Mouse (Mus musculus): Measurements from ENCODE around the gene Cd151. TPM values are rescaled to one million over a fixed set of nuclear protein-coding genes. Genes with fewer than 3 reads are reported as not detected.

The Cd151 gene
- polyA plus RNA-seq, 1 experiment = not detected

- Histone ChIP-seq H3K27ac (ENCODE audit: insufficient read depth, low read depth, low read length) (no peak overlapping the region), H3K4me1 (ENCODE audit: control insufficient read depth, insufficient read depth, low read length) (no peaks in the 10 kb centered on the region), H3K4me3 (ENCODE audit: insufficient read depth, low read depth, low read length) (no peak overlapping the region)
- TF ChIP-seq CTCF (IDR thresholded peaks at IDR 0.05; ENCODE audit: insufficient read depth, low read depth, low read length) = no peak
- TF ChIP-seq POLR2A (IDR thresholded peaks at IDR 0.05; ENCODE audit: insufficient read depth, low read depth, low read length) = no peak
- 91% methylated on average over 2 of the region's 2 CpGs for WGBS
Observed at GRCm38 (mm10) chr7:141491151-141491550, 24.0 kb downstream of the Cd151 start.

GRCm38 (mm10) chr7:141492738-141493137, 25.5 kb downstream of the Cd151 start:
- no peak for TF ChIP-seq CTCF (IDR thresholded peaks at IDR 0.05; ENCODE audit: insufficient read depth, low read depth, low read length)
- TF ChIP-seq POLR2A (IDR thresholded peaks at IDR 0.05; ENCODE audit: insufficient read depth, low read depth, low read length) = no peak
- H3K27ac ChIP-seq (ENCODE audit: insufficient read depth, low read depth, low read length) = no peak overlapping the region
- no peak overlapping the region for H3K4me3 ChIP-seq (ENCODE audit: insufficient read depth, low read depth, low read length)
- peaks cover under 1% of the 10 kb centered on the region; the same call in 1 of the 2 replicates for H3K4me1 ChIP-seq (ENCODE audit: control insufficient read depth, insufficient read depth, low read length)
- WGBS = 91% methylated on average over 5 of the region's 5 CpGs

- Histone ChIP-seq H3K4me1 (ENCODE audit: control insufficient read depth, insufficient read depth, low read length) (peaks cover 2% of the 10 kb centered on the region; the same call in 1 of the 2 replicates), H3K4me3 (ENCODE audit: insufficient read depth, low read depth, low read length) (no peak overlapping the region), H3K27ac (ENCODE audit: insufficient read depth, low read depth, low read length) (no peak overlapping the region)
- TF ChIP-seq POLR2A (IDR thresholded peaks at IDR 0.05; ENCODE audit: insufficient read depth, low read depth, low read length) (no peak), CTCF (IDR thresholded peaks at IDR 0.05; ENCODE audit: insufficient read depth, low read depth, low read length) (no peak)
- WGBS = 62% methylated on average over 1 of the region's 1 CpGs
Observed at GRCm38 (mm10) chr7:141493729-141494128, 26.5 kb downstream of the Cd151 start.

- WGBS = 86% methylated on average over 2 of the region's 2 CpGs
- H3K4me1 ChIP-seq (ENCODE audit: control insufficient read depth, insufficient read depth, low read length) = peaks cover 2% of the 10 kb centered on the region; the same call in 1 of the 2 replicates
- TF ChIP-seq CTCF (IDR thresholded peaks at IDR 0.05; ENCODE audit: insufficient read depth, low read depth, low read length) (no peak), POLR2A (IDR thresholded peaks at IDR 0.05; ENCODE audit: insufficient read depth, low read depth, low read length) (no peak)
- no peak overlapping the region for H3K27ac ChIP-seq (ENCODE audit: insufficient read depth, low read depth, low read length)
- no peak overlapping the region for H3K4me3 ChIP-seq (ENCODE audit: insufficient read depth, low read depth, low read length)
Observed at GRCm38 (mm10) chr7:141495379-141495778, 28.2 kb downstream of the Cd151 start.

GRCm38 (mm10) chr7:141495940-141496339, 28.7 kb downstream of the Cd151 start:
- H3K4me1 ChIP-seq (ENCODE audit: control insufficient read depth, insufficient read depth, low read length) = peaks cover 2% of the 10 kb centered on the region; the same call in 1 of the 2 replicates
- 85% methylated on average over 4 of the region's 4 CpGs for WGBS
- H3K27ac ChIP-seq (ENCODE audit: insufficient read depth, low read depth, low read length) = no peak overlapping the region
- H3K4me3 ChIP-seq (ENCODE audit: insufficient read depth, low read depth, low read length) = no peak overlapping the region
- no peak for TF ChIP-seq POLR2A (IDR thresholded peaks at IDR 0.05; ENCODE audit: insufficient read depth, low read depth, low read length)
- no peak for TF ChIP-seq CTCF (IDR thresholded peaks at IDR 0.05; ENCODE audit: insufficient read depth, low read depth, low read length)

- 74% methylated on average over 3 of the region's 3 CpGs for WGBS
- TF ChIP-seq CTCF (IDR thresholded peaks at IDR 0.05; ENCODE audit: insufficient read depth, low read depth, low read length) = no peak
- TF ChIP-seq POLR2A (IDR thresholded peaks at IDR 0.05; ENCODE audit: insufficient read depth, low read depth, low read length) = no peak
- Histone ChIP-seq H3K4me1 (ENCODE audit: control insufficient read depth, insufficient read depth, low read length) (peaks cover 2% of the 10 kb centered on the region; the same call in 1 of the 2 replicates), H3K4me3 (ENCODE audit: insufficient read depth, low read depth, low read length) (no peak overlapping the region), H3K27ac (ENCODE audit: insufficient read depth, low read depth, low read length) (no peak overlapping the region)
Observed at GRCm38 (mm10) chr7:141497600-141497999, 30.4 kb downstream of the Cd151 start.

GRCm38 (mm10) chr7:141501820-141502555, 34.8 kb downstream of the Cd151 start:
- TF ChIP-seq CTCF (IDR thresholded peaks at IDR 0.05; ENCODE audit: insufficient read depth, low read depth, low read length) = no peak
- no peak for TF ChIP-seq POLR2A (IDR thresholded peaks at IDR 0.05; ENCODE audit: insufficient read depth, low read depth, low read length)
- H3K4me1 ChIP-seq (ENCODE audit: control insufficient read depth, insufficient read depth, low read length) = peaks cover 2% of the 10 kb centered on the region; the same call in 1 of the 2 replicates
- H3K4me3 ChIP-seq (ENCODE audit: insufficient read depth, low read depth, low read length) = no peak overlapping the region
- no peak overlapping the region for H3K27ac ChIP-seq (ENCODE audit: insufficient read depth, low read depth, low read length)
- 86% methylated on average over 7 of the region's 7 CpGs for WGBS

GRCm38 (mm10) chr7:141502556-141502905, 35.3 kb downstream of the Cd151 start:
- 95% methylated on average over 5 of the region's 5 CpGs for WGBS
- H3K27ac ChIP-seq (ENCODE audit: insufficient read depth, low read depth, low read length) = no peak overlapping the region
- peaks cover 2% of the 10 kb centered on the region; the same call in 1 of the 2 replicates for H3K4me1 ChIP-seq (ENCODE audit: control insufficient read depth, insufficient read depth, low read length)
- TF ChIP-seq CTCF (IDR thresholded peaks at IDR 0.05; ENCODE audit: insufficient read depth, low read depth, low read length) (no peak), POLR2A (IDR thresholded peaks at IDR 0.05; ENCODE audit: insufficient read depth, low read depth, low read length) (no peak)
- no peak overlapping the region for H3K4me3 ChIP-seq (ENCODE audit: insufficient read depth, low read depth, low read length)

- WGBS = 71% methylated on average over 2 of the region's 2 CpGs
- H3K4me3 ChIP-seq (ENCODE audit: insufficient read depth, low read depth, low read length) = no peak overlapping the region
- TF ChIP-seq CTCF (IDR thresholded peaks at IDR 0.05; ENCODE audit: insufficient read depth, low read depth, low read length) = no peak
- no peak for TF ChIP-seq POLR2A (IDR thresholded peaks at IDR 0.05; ENCODE audit: insufficient read depth, low read depth, low read length)
- no peak overlapping the region for H3K27ac ChIP-seq (ENCODE audit: insufficient read depth, low read depth, low read length)
- H3K4me1 ChIP-seq (ENCODE audit: control insufficient read depth, insufficient read depth, low read length) = no peaks in the 10 kb centered on the region
Observed at GRCm38 (mm10) chr7:141506278-141506677, 39.1 kb downstream of the Cd151 start.

Measured in olfactory bulb, adult 2 months (tissue).